Mouse (Mus musculus): ENCODE data around the gene 4930558K02Rik. TPM values are rescaled to one million over a fixed set of nuclear protein-coding genes. Genes with fewer than 3 reads are reported as not detected.

The 4930558K02Rik gene
- polyA plus RNA-seq, 1 experiment: not detected

DNA sequence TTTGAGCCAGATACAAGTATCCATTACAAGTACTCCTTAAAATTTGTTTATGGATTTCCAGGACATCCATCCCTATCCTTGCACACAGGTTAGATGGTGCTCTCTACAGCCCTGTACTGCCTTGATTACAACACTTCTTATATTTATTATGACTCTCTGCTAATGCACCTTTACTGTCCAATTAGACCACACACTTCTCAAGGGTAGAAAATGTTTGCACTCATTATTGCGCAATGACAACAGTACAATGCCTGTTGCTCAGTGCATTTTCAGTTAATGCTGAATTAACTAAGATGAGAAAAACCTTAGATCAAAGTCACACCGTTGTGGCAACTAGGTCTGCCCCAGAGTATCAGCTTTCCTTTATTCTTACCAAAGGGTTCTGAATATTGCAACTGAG lies 51.5 kb downstream of the 4930558K02Rik start:
- H3K4me1 ChIP-seq (ENCODE audit: control insufficient read depth, insufficient read depth, low read length): no peaks in the 10 kb centered on the region
- no peak overlapping the region for H3K4me3 ChIP-seq (ENCODE audit: insufficient read depth, low read length)
- TF ChIP-seq POLR2A (IDR thresholded peaks at IDR 0.05; ENCODE audit: low read depth, low read length) (no peak), CTCF (IDR thresholded peaks at IDR 0.05; ENCODE audit: borderline replicate concordance, insufficient read depth, low read length) (no peak)
- H3K27ac ChIP-seq (ENCODE audit: insufficient read depth, low read length): no peak overlapping the region

DNA sequence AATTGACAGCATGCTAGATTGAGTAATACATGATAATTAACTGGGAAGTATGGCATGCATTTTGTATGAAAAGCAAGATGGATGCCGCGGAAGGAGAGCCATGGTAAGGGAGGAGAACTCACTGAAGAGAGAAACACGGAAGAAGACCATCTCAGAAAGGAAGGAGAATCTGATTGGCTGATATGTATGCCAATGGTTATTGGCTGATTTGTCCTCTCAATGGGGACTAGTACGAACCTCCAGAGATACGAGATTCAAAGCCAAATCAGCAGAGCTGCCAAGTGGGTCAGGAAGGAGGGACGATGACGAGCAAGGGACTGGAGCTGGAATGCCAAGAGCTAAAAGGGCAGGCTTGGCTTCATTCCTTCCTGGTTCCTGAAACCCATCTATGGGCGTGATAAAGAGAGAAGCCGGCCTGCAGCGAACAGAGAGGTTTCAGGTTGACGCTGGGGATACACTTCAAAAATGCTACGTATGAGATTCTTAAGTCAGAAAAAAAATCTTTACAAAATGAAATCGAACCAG lies 54.1 kb downstream of the 4930558K02Rik start:
- H3K27ac ChIP-seq (ENCODE audit: insufficient read depth, low read length): no peak overlapping the region
- no peak for TF ChIP-seq POLR2A (IDR thresholded peaks at IDR 0.05; ENCODE audit: low read depth, low read length)
- TF ChIP-seq CTCF (IDR thresholded peaks at IDR 0.05; ENCODE audit: borderline replicate concordance, insufficient read depth, low read length): no peak
- H3K4me3 ChIP-seq (ENCODE audit: insufficient read depth, low read length): no peak overlapping the region
- H3K4me1 ChIP-seq (ENCODE audit: control insufficient read depth, insufficient read depth, low read length): no peaks in the 10 kb centered on the region

DNA sequence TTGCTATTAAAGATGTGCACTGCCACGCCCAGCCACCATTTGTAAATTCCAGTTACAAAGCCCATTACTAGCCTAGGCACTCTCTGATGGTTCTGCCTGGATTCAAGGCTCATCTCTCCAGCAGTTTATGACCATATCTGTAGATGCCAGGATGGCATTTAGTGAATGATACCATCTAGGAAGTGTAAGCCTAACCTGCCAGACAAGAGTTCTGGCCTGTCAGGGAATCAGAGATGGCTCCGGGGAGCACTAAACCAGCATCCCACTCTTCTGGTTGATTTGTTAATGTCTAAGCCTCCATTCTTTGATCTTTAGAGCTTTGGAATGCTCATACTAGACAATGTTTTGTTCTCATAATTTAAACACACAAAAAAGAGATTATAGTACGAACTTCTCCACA lies 55.1 kb downstream of the 4930558K02Rik start:
- no peak overlapping the region for H3K27ac ChIP-seq (ENCODE audit: insufficient read depth, low read length)

DNA sequence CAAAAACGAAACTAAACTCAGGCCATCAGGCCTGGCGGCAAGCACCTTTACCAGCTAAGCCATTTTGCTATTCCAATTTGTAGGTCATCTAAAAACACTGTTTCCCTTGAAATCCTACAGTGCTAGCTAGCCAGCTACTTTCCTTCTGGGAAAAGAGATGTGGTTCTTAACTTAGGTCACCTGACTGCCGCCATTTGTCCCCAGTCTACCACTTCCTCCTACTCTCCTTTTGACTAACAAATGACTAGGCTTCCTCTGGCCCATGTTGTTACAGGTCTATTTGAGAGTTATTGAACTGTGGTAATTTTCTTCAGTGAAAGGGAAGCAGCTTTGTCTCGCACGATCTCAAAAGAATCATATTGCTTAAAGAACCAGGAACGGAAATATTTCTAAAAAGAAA lies 57.5 kb downstream of the 4930558K02Rik start:
- Histone ChIP-seq H3K27ac (ENCODE audit: insufficient read depth, low read length) (no peak overlapping the region), H3K4me3 (ENCODE audit: insufficient read depth, low read length) (no peak overlapping the region), H3K4me1 (ENCODE audit: control insufficient read depth, insufficient read depth, low read length) (0 out of 2 replicates have a peak, but pooled peaks cover 1% of the 10 kb centered on the region)
- TF ChIP-seq POLR2A (IDR thresholded peaks at IDR 0.05; ENCODE audit: low read depth, low read length) (no peak), CTCF (IDR thresholded peaks at IDR 0.05; ENCODE audit: borderline replicate concordance, insufficient read depth, low read length) (no peak)

More for the DNA sequence above, 55.1 kb downstream of the 4930558K02Rik start:
- Histone ChIP-seq H3K4me3 (ENCODE audit: insufficient read depth, low read length) (no peak overlapping the region), H3K4me1 (ENCODE audit: control insufficient read depth, insufficient read depth, low read length) (no peaks in the 10 kb centered on the region)
- TF ChIP-seq POLR2A (IDR thresholded peaks at IDR 0.05; ENCODE audit: low read depth, low read length): no peak
- no peak for TF ChIP-seq CTCF (IDR thresholded peaks at IDR 0.05; ENCODE audit: borderline replicate concordance, insufficient read depth, low read length)

DNA sequence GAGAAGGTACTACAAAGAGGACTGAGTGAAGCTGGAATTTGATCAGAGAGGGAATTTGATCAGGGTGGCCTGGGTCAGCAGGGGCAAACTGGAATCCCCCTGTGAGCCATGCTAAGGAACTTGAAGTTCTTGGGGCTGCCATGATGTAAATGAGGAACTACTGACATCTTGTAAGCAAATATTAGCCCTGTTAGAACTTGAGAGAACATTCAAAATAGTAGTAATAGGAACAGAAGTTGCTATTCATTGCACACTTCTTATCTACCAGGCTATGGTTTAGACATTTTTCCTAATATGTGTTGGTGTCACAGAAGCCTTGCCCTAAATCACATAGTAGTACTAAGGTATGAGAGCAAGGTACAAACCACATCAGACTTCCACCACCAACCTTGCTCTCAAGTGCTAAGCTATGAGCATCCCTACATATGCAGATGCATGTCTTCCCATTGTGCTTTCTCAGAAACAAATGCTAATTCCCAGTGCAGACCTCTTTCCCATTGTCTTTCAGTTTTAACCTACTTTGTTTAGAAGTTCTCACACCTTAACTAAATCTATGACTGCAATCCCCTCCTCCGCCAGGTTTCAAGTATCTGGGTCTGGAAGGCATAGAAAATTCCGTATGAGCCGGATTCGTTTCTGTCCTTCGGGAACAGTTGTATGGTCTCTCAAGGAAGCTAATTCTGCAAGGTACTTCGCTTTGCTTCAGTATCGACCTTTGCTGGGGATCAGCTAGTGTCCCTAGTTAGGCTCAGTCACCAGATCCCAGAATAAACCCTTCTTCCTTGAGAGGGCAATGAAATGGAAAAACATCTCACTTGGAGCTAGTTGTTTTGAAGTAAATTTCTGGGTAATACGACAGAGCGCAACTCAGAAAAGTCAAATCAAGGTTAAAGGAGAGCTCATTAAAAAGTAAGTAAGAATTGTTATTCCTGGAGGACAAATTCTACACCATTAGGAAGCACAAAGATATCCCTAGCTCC lies 58.7 kb downstream of the 4930558K02Rik start:
- Histone ChIP-seq H3K4me3 (ENCODE audit: insufficient read depth, low read length) (no peak overlapping the region), H3K4me1 (ENCODE audit: control insufficient read depth, insufficient read depth, low read length) (0 out of 2 replicates have a peak, but pooled peaks cover 1% of the 10 kb centered on the region), H3K27ac (ENCODE audit: insufficient read depth, low read length) (no peak overlapping the region)
- TF ChIP-seq CTCF (IDR thresholded peaks at IDR 0.05; ENCODE audit: borderline replicate concordance, insufficient read depth, low read length) (no peak), POLR2A (IDR thresholded peaks at IDR 0.05; ENCODE audit: low read depth, low read length) (no peak)

DNA sequence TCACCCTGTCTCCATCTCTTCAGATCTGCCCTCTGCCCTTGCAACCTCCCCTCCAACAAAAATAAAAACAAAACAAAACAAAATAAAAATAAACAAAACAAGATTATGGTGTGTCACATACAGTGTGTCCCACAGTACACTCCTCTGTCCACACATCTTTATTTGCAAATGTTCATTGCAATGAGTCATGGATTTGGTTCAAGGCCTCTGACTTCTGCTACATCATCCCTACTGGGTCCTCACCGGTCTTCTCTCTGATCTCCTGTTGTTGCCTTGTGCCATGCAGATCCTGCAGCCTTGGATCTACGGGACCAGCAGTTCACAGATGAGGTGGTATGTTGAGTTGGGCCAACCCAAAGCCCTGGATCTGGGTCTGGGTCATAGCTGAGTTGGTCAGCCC lies 59.8 kb downstream of the 4930558K02Rik start:
- Histone ChIP-seq H3K27ac (ENCODE audit: insufficient read depth, low read length) (no peak overlapping the region), H3K4me3 (ENCODE audit: insufficient read depth, low read length) (no peak overlapping the region), H3K4me1 (ENCODE audit: control insufficient read depth, insufficient read depth, low read length) (0 out of 2 replicates have a peak, but pooled peaks cover 1% of the 10 kb centered on the region)
- no peak for TF ChIP-seq POLR2A (IDR thresholded peaks at IDR 0.05; ENCODE audit: low read depth, low read length)
- TF ChIP-seq CTCF (IDR thresholded peaks at IDR 0.05; ENCODE audit: borderline replicate concordance, insufficient read depth, low read length): no peak

DNA sequence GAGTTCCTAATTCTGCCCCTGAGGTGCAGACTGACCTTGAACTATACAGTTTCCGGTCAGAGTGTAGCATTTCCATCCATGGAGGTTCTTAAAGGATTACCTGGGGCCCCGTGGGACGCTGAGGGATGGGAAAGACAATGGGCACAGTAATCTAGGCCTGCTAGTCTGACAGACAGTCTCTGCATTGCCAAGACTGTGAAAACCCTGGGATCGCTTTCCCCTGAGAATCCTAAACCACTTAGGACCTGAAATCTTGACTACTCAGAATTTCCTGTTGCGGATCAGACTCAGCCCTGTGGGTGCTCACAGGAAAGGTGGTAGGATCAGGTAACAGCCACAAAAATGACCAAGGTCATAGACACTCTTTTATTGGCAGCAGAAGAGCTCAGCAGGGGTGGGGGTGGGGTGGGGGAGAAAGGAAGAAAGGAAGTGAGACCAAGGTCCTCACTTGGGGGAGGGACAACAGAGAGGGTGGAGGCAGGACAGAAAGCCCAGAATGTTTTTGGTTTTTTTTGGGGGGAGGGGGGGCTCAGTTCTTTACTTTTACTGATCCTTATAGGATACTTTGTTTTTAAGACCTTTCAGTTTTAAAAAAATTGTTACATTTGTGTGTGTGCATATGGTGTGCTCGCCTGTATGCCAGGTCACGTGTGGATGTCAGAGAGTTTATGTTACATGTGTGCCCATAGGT lies 60.6 kb downstream of the 4930558K02Rik start:
- Histone ChIP-seq H3K27ac (ENCODE audit: insufficient read depth, low read length) (no peak overlapping the region), H3K4me1 (ENCODE audit: control insufficient read depth, insufficient read depth, low read length) (0 out of 2 replicates have a peak, but pooled peaks cover 1% of the 10 kb centered on the region), H3K4me3 (ENCODE audit: insufficient read depth, low read length) (no peak overlapping the region)
- TF ChIP-seq POLR2A (IDR thresholded peaks at IDR 0.05; ENCODE audit: low read depth, low read length) (no peak), CTCF (IDR thresholded peaks at IDR 0.05; ENCODE audit: borderline replicate concordance, insufficient read depth, low read length) (no peak)

DNA sequence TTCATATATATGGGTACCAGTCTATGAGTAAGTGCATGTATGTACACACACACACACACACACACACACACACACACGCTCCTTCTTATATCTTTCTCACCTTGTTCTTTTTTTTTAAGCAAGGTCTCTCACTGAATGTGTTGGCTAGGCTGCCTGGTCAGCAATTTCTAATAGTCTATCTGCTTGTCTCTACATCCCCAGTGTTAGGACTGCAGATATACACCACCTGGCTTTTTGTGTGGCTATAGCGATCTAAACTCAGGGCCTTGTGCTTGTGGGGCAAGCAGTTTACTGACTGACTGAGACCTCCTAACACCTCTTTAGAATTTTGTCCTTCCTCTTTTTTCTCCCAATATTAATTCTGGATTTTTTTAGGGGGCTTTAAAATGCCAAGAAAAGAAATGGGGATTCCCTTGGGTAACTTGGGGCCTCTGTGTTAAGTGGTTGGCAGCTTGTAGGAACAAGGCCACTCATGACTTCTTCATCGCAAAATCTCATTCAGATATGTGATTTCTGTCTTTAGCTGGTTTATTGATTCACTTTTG lies 61.4 kb downstream of the 4930558K02Rik start:
- TF ChIP-seq POLR2A (IDR thresholded peaks at IDR 0.05; ENCODE audit: low read depth, low read length): no peak
- no peak for TF ChIP-seq CTCF (IDR thresholded peaks at IDR 0.05; ENCODE audit: borderline replicate concordance, insufficient read depth, low read length)
- Histone ChIP-seq H3K27ac (ENCODE audit: insufficient read depth, low read length) (no peak overlapping the region), H3K4me1 (ENCODE audit: control insufficient read depth, insufficient read depth, low read length) (0 out of 2 replicates have a peak, but pooled peaks cover 1% of the 10 kb centered on the region), H3K4me3 (ENCODE audit: insufficient read depth, low read length) (no peak overlapping the region)

DNA sequence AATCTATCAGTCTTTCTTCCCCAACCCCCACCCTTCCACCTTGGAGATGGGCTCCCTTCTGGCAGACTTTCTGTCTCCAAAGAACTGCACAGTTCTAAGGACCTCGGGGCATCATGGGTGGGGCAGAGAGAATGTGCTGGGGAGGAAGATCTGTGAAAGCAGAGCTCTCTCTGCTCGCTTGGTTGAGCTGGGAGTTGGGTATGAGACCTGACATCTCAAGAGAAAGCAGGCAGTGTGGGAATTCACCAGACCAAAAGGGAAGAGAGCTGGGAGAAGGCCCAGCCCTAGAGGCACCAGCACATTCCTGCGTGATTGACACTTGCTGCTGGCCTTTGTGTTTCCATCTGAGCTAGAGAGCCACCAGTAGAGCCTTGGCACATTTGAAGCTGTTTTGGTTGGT lies 63.4 kb downstream of the 4930558K02Rik start:
- Histone ChIP-seq H3K27ac (ENCODE audit: insufficient read depth, low read length) (no peak overlapping the region), H3K4me3 (ENCODE audit: insufficient read depth, low read length) (no peak overlapping the region), H3K4me1 (ENCODE audit: control insufficient read depth, insufficient read depth, low read length) (0 out of 2 replicates have a peak, but pooled peaks cover 1% of the 10 kb centered on the region)
- TF ChIP-seq POLR2A (IDR thresholded peaks at IDR 0.05; ENCODE audit: low read depth, low read length): no peak
- TF ChIP-seq CTCF (IDR thresholded peaks at IDR 0.05; ENCODE audit: borderline replicate concordance, insufficient read depth, low read length): no peak

Measured in embryonic fibroblast, embryonic 13.5 days (primary cell).